Mouse (Mus musculus) hindbrain, postnatal 0 days (tissue): ENCODE measurements around the gene Apba3. TPM values are rescaled to one million over a fixed set of nuclear protein-coding genes. Genes with fewer than 3 reads are reported as not detected.

ENCODE experiments used
- ATAC-seq: fragments of 200-750 bp; cut with Nextera tagmentation; 2 replicates; pipeline ENCODE4 v1.8.0; 2017; ENCODE audit warnings: mild to moderate bottlenecking, moderate TSS enrichment, moderate library complexity
- DNase-seq: peaks from one replicate; pipeline ENCODE4 v3.0.0-alpha.2; 2015; ENCODE audit warnings: low spot score
- H3K27ac ChIP-seq: fragments of 300-500 bp; sonication (generic); 2 replicates; pipeline ENCODE4 v1.5.1; 2014; ENCODE audit warnings: mild to moderate bottlenecking
- H3K27me3 ChIP-seq: fragments of 300-500 bp; sonication (generic); 2 replicates; pipeline ENCODE4 v1.6.1; 2014; ENCODE audit warnings: low read length, mixed read lengths; ENCODE audit not compliant: insufficient read depth
- H3K36me3 ChIP-seq: fragments of 300-500 bp; sonication (generic); 2 replicates; pipeline ENCODE4 v1.6.1; 2014; ENCODE audit warnings: low read length, mixed read lengths; ENCODE audit not compliant: insufficient read depth
- H3K4me1 ChIP-seq: fragments of 300-500 bp; sonication (generic); 2 replicates; pipeline ENCODE4 v1.6.1; 2014; ENCODE audit warnings: antibody characterized with exemption, low read length, mixed read lengths; ENCODE audit not compliant: insufficient read depth
- H3K4me2 ChIP-seq: fragments of 300-500 bp; sonication (generic); 2 replicates; pipeline ENCODE4 v1.6.1; 2014; ENCODE audit warnings: low read depth, mild to moderate bottlenecking, low read length, moderate library complexity, mixed read lengths
- H3K4me3 ChIP-seq: fragments of 300-500 bp; sonication (generic); 2 replicates; pipeline ENCODE4 v1.5.1; 2014; ENCODE audit warnings: low read length
- H3K9ac ChIP-seq: fragments of 300-500 bp; sonication (generic); replicated peaks from 2 replicates; pipeline ENCODE4 v1.6.1; 2014; ENCODE audit warnings: mild to moderate bottlenecking, low read length, moderate library complexity, mixed read lengths
- H3K9me3 ChIP-seq: fragments of 300-500 bp; sonication (generic); 2 replicates; pipeline ENCODE4 v1.6.1; 2016; ENCODE audit warnings: low read length, mixed read lengths
- CTCF ChIP-seq: IDR thresholded peaks from 2 replicates; pipeline ENCODE4 v1.5.1; 2016; ENCODE audit warnings: antibody characterized with exemption, control low read depth, low read depth
- WGBS: fragments of 180-500 bp; shearing (Covaris S2); extraction: QIAGEN DNeasy Blood & Tissue Kit; methylation state at CpG from one replicate; pipeline ENCODE4 v1.1.7; 2014; 5-methylcytosine and 5-hydroxymethylcytosine counted together
- microRNA-seq, 2 experiments: library from miRNA; unstranded; fragments of <30 nt; microRNA quantifications; one replicate each; pipeline ENCODE4; 2016
- polyA plus RNA-seq: library from polyadenylated mRNA; unstranded; fragments of >200 nt; fragmentation: Nextera tagmentation; extraction: Ambion mirVana; gene quantifications from 2 replicates; pipeline ENCODE4 v1.2.1, GENCODE M21; 2015
- total RNA-seq: library from RNA; depleted of rRNA; stranded (reverse); fragments of >200 nt; gene quantifications from 2 replicates; pipeline ENCODE4 v1.2.3, GENCODE M21; 2014; rRNA removed

Gene Apba3
- total and polyA plus RNA-seq, 2 experiments from 2014 or later, result 24.0 to 63.6 TPM

DNA sequence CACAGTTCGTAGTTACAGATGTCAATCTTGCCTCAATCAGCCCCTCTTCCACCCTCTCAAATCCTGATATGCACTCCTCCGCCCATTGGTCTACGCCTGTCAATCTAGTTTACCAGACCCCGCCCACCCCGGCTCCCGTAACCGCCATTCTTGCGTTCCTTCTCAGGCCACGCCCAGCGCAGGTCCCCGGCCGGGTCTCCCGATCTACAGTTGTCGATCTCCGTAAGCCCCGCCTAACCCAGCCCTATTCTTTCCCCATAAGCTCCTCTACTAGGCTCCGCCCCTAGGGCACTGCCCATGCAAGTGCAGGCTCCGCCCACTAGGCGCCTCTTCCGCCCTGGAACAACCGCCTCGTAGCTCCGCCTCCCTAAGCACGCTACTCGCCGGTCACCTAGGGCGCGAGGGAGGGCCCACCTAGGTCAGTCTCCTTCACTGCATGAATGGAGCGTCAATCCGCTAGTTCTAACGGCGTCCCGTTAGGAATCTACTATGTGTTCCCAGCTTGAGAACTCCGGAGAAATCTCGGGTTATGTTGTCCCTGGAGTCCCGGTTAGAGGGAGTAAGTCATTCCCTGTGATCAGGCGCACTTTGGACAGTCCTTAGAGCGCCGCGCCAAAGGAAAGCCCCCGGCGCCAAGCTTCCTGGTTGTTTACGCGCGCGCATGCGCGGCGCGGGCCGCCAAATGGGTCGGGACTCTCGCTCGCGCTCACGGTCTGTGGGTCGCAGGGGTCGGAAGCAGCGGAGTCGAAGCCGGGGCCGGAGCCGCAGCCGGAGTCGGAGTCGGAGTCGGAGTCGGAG, 54.0 kb downstream of the Apba3 start, which contains the start of gene Cactin:
TSS of gene Cactin (plus strand) at position 554 of the 798 bp plus-strand sequence.
- DNase-seq, result peak; percentile 100
- Histone ChIP-seq H3K4me3 (peak within 1 kb of the TSS; percentile 97), H3K36me3 (peaks cover 49% of the 10 kb centered on the region), H3K27me3 (no peaks in the 10 kb centered on the region), H3K27ac (peak within 1 kb of the TSS; percentile 93), H3K9ac (peak within 1 kb of the TSS; percentile 86), H3K4me1 (peaks cover 11% of the 10 kb centered on the region; the same call in 1 of the 2 replicates), H3K4me2 (peak within 1 kb of the TSS; percentile 85), H3K9me3 (no peaks in the 10 kb centered on the region)
- peak; percentile 96 for ATAC-seq
- under 1% methylated on average over 68 of the region's 68 CpGs for WGBS
- peak; percentile 57 for TF ChIP-seq CTCF

DNA sequence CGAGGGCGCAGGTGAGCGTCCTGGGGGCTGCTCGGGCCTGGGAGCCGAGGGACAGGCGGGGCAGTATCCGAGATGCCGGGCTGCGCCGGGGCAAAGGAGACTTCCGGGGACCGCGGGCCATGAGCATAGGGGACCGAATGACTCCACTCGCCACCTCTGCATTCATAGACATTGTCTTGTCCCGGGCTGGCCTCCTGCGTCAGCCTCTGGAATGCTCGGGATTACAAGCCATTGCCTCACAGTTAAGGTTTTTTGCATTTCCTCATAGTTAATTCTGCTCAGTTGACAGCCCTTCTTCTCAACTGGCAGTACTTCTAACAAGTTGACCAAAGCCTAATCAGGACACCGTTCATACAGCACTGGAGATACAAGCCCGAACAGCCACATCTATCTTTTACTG, 54.7 kb downstream of the Apba3 start:
- ATAC-seq, result no peak

DNA sequence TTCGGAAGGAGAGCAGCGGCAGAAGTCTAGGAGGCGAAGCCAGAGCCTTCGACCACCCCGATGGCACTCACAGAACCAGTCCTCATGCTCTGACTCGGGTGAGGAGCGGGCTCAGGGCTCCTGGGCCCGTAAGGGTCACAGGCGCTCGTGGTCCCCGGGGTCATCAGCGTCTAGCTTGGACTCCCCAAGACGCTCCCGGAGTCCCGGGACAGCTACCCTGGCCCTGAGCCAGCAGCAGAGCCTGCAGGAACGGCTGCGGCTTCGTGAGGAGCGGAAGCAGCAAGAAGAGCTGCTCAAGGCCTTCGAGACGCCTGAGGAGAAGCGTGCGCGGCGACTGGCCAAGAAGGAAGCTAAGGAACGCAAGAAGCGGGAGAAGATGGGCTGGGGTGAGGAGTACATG, 55.7 kb downstream of the Apba3 start:
- Histone ChIP-seq H3K9me3 (no peaks in the 10 kb centered on the region), H3K36me3 (peaks cover 57% of the 10 kb centered on the region), H3K9ac (no peak overlapping the region), H3K4me3 (no peak overlapping the region), H3K4me2 (no peak overlapping the region; the same call in 1 of the 2 replicates), H3K4me1 (peaks cover 11% of the 10 kb centered on the region; the same call in 1 of the 2 replicates), H3K27me3 (no peaks in the 10 kb centered on the region), H3K27ac (no peak overlapping the region)
- ATAC-seq (no peak), DNase-seq (no peak)
- TF ChIP-seq CTCF, result no peak
- 92% methylated on average over 27 of the region's 27 CpGs for WGBS

More for the DNA sequence above, 54.7 kb downstream of the Apba3 start:
- Histone ChIP-seq H3K27me3 (no peaks in the 10 kb centered on the region), H3K27ac (peak overlapping the region; percentile 93), H3K9me3 (no peaks in the 10 kb centered on the region), H3K9ac (peak overlapping the region; percentile 86), H3K36me3 (peaks cover 49% of the 10 kb centered on the region), H3K4me2 (peak overlapping the region; percentile 85), H3K4me3 (peak overlapping the region; percentile 97), H3K4me1 (peaks cover 11% of the 10 kb centered on the region; the same call in 1 of the 2 replicates)
- no peak for TF ChIP-seq CTCF
- 3% methylated on average over 19 of the region's 20 CpGs for WGBS
- DNase-seq, result no peak

Small RNA genes within 50 kb of the gene (microRNA-seq; reads per million reads assigned to microRNA genes)
- 8.6 to 10.4 reads per million in 2 experiments for gene Mir3057

Other genes starting within 250 kb of the Apba3 start
Only the 30 nearest of the 33 such genes appear.
- gene Sgta, start 206.8 kb upstream of the Apba3 start, total RNA-seq, result 264 and 279 TPM in 2 replicates
- gene Sgta, start 206.8 kb upstream of the Apba3 start, polyA plus RNA-seq, result 275 and 290 TPM in 2 replicates
- gene Thop1, start 196.9 kb upstream of the Apba3 start, total RNA-seq, result 73.5 and 79.1 TPM in 2 replicates
- gene Thop1, start 196.9 kb upstream of the Apba3 start, polyA plus RNA-seq, result 36.4 and 36.9 TPM in 2 replicates
- gene Creb3l3, start 168.1 kb upstream of the Apba3 start, total RNA-seq, result 0.61 and 1.0 TPM in 2 replicates
- 0.59 and 0.71 TPM in 2 replicates for gene Creb3l3, start 168.1 kb upstream of the Apba3 start, polyA plus RNA-seq
- 297 and 309 TPM in 2 replicates for gene Map2k2, start 161.0 kb upstream of the Apba3 start, total RNA-seq
- 196 and 204 TPM in 2 replicates for gene Map2k2, start 161.0 kb upstream of the Apba3 start, polyA plus RNA-seq
- gene Zbtb7a, start 131.7 kb upstream of the Apba3 start, total RNA-seq, result 37.3 and 38.4 TPM in 2 replicates
- gene Zbtb7a, start 131.7 kb upstream of the Apba3 start, polyA plus RNA-seq, result 22.0 and 22.3 TPM in 2 replicates
- 33.9 and 46.4 TPM in 2 replicates for gene Pias4, start 99.0 kb upstream of the Apba3 start, total RNA-seq
- 32.0 and 33.7 TPM in 2 replicates for gene Pias4, start 99.0 kb upstream of the Apba3 start, polyA plus RNA-seq
- 2,095 and 2,196 TPM in 2 replicates for gene Eef2, start 90.3 kb upstream of the Apba3 start, total RNA-seq
- 422 and 434 TPM in 2 replicates for gene Eef2, start 90.3 kb upstream of the Apba3 start, polyA plus RNA-seq
- gene Dapk3, start 84.0 kb upstream of the Apba3 start, total RNA-seq, result 69.7 and 80.9 TPM in 2 replicates
- gene Dapk3, start 84.0 kb upstream of the Apba3 start, polyA plus RNA-seq, result 52.3 and 56.1 TPM in 2 replicates
- gene 4930442H23Rik, start 83.1 kb upstream of the Apba3 start, total RNA-seq, result not detected in 2 replicates
- gene 4930442H23Rik, start 83.1 kb upstream of the Apba3 start, polyA plus RNA-seq, result 0.26 TPM in 1 of 2 replicates, not detected in the other
- gene Nmrk2, start 64.9 kb upstream of the Apba3 start, total RNA-seq, result 0.31 and 0.58 TPM in 2 replicates
- 0.15 and 0.25 TPM in 2 replicates for gene Nmrk2, start 64.9 kb upstream of the Apba3 start, polyA plus RNA-seq
- 169 and 197 TPM in 2 replicates for gene Atcay, start 36.1 kb upstream of the Apba3 start, total RNA-seq
- gene Atcay, start 36.1 kb upstream of the Apba3 start, polyA plus RNA-seq, result 66.7 and 70.2 TPM in 2 replicates
- gene Zfr2, start 33.8 kb upstream of the Apba3 start, total RNA-seq, result 64.1 and 89.3 TPM in 2 replicates
- 21.7 and 21.9 TPM in 2 replicates for gene Zfr2, start 33.8 kb upstream of the Apba3 start, polyA plus RNA-seq
- 86.9 and 121 TPM in 2 replicates for gene Matk, start 14.0 kb upstream of the Apba3 start, total RNA-seq
- gene Matk, start 14.0 kb upstream of the Apba3 start, polyA plus RNA-seq, result 82.3 and 82.7 TPM in 2 replicates
- gene Mrpl54, start within 50 bp of the Apba3 start, total RNA-seq, result 106 and 113 TPM in 2 replicates
- gene Mrpl54, start within 50 bp of the Apba3 start, polyA plus RNA-seq, result 159 and 170 TPM in 2 replicates
- gene Tjp3, start 24.6 kb downstream of the Apba3 start, total RNA-seq, result 2.9 and 6.0 TPM in 2 replicates
- gene Tjp3, start 24.6 kb downstream of the Apba3 start, polyA plus RNA-seq, result 3.9 and 5.2 TPM in 2 replicates
- 223 and 242 TPM in 2 replicates for gene Pip5k1c, start 26.0 kb downstream of the Apba3 start, total RNA-seq
- gene Pip5k1c, start 26.0 kb downstream of the Apba3 start, polyA plus RNA-seq, result 97.4 and 108 TPM in 2 replicates
- 24.3 and 46.2 TPM in 2 replicates for gene Cactin, start 54.1 kb downstream of the Apba3 start, total RNA-seq
- gene Cactin, start 54.1 kb downstream of the Apba3 start, polyA plus RNA-seq, result 19.6 and 20.2 TPM in 2 replicates
- gene Tbxa2r, start 61.8 kb downstream of the Apba3 start, total RNA-seq, result 2.6 TPM in 2 replicates
- 4.0 and 4.3 TPM in 2 replicates for gene Tbxa2r, start 61.8 kb downstream of the Apba3 start, polyA plus RNA-seq
- 0.16 TPM in 1 of 2 replicates, not detected in the other for gene Gipc3, start 76.3 kb downstream of the Apba3 start, total RNA-seq
- gene Gipc3, start 76.3 kb downstream of the Apba3 start, polyA plus RNA-seq, result not detected in 2 replicates
- gene Hmg20b, start 83.5 kb downstream of the Apba3 start, total RNA-seq, result 20.8 and 28.5 TPM in 2 replicates
- gene Hmg20b, start 83.5 kb downstream of the Apba3 start, polyA plus RNA-seq, result 36.8 and 41.1 TPM in 2 replicates
- gene Mfsd12, start 90.5 kb downstream of the Apba3 start, total RNA-seq, result 34.4 and 38.1 TPM in 2 replicates
- 13.6 TPM in 2 replicates for gene Mfsd12, start 90.5 kb downstream of the Apba3 start, polyA plus RNA-seq
- gene 4930404N11Rik, start 98.9 kb downstream of the Apba3 start, total RNA-seq, result not detected in 2 replicates
- gene 4930404N11Rik, start 98.9 kb downstream of the Apba3 start, polyA plus RNA-seq, result 0.25 and 0.99 TPM in 2 replicates
- 106 and 118 TPM in 2 replicates for gene Fzr1, start 111.6 kb downstream of the Apba3 start, total RNA-seq
- 131 and 134 TPM in 2 replicates for gene Fzr1, start 111.6 kb downstream of the Apba3 start, polyA plus RNA-seq
- gene Dohh, start 117.5 kb downstream of the Apba3 start, total RNA-seq, result 146 TPM in 2 replicates
- 111 and 114 TPM in 2 replicates for gene Dohh, start 117.5 kb downstream of the Apba3 start, polyA plus RNA-seq
- gene Gm48551, start 117.5 kb downstream of the Apba3 start, total RNA-seq, result 2.1 and 3.3 TPM in 2 replicates
- gene Gm48551, start 117.5 kb downstream of the Apba3 start, polyA plus RNA-seq, result 5.3 and 7.0 TPM in 2 replicates
- 7.5 TPM in 2 replicates for gene Gm48552, start 122.0 kb downstream of the Apba3 start, total RNA-seq
- gene Gm48552, start 122.0 kb downstream of the Apba3 start, polyA plus RNA-seq, result 2.7 and 4.0 TPM in 2 replicates
- 2.9 and 3.7 TPM in 2 replicates for gene Smim24, start 126.1 kb downstream of the Apba3 start, total RNA-seq
- 1.4 and 1.7 TPM in 2 replicates for gene Smim24, start 126.1 kb downstream of the Apba3 start, polyA plus RNA-seq
- 17.2 and 26.5 TPM in 2 replicates for gene Nfic, start 188.7 kb downstream of the Apba3 start, total RNA-seq
- 33.8 and 34.6 TPM in 2 replicates for gene Nfic, start 188.7 kb downstream of the Apba3 start, polyA plus RNA-seq
- gene Celf5, start 215.7 kb downstream of the Apba3 start, total RNA-seq, result 93.9 and 128 TPM in 2 replicates
- 40.1 and 43.2 TPM in 2 replicates for gene Celf5, start 215.7 kb downstream of the Apba3 start, polyA plus RNA-seq
- 124 and 170 TPM in 2 replicates for gene Ncln, start 229.4 kb downstream of the Apba3 start, total RNA-seq
- 66.3 and 66.5 TPM in 2 replicates for gene Ncln, start 229.4 kb downstream of the Apba3 start, polyA plus RNA-seq